Mouse (Mus musculus): Measurements from ENCODE around the gene Sugct. TPM values are rescaled to one million over a fixed set of nuclear protein-coding genes. Genes with fewer than 3 reads are reported as not detected.

Gene Sugct
- polyA plus RNA-seq, 1 experiment = not detected

GRCm38 (mm10) chr13:16921305-16921704 is 774.0 kb downstream of the Sugct start:
- Histone ChIP-seq H3K27me3 (ENCODE audit: control insufficient read depth) (no peaks in the 10 kb centered on the region), H3K4me3 (replicated peaks) (no peak overlapping the region), H3K4me1 (ENCODE audit: control insufficient read depth) (no peaks in the 10 kb centered on the region), H3K36me3 (ENCODE audit: control insufficient read depth) (no peaks in the 10 kb centered on the region), H3K9me3 (ENCODE audit: control insufficient read depth, low read length) (no peaks in the 10 kb centered on the region)
- TF ChIP-seq TAL1 (IDR thresholded peaks at IDR 0.05; ENCODE audit: low read length) (no peak), GATA1 (IDR thresholded peaks at IDR 0.05; ENCODE audit: low read length) (no peak)

DNA sequence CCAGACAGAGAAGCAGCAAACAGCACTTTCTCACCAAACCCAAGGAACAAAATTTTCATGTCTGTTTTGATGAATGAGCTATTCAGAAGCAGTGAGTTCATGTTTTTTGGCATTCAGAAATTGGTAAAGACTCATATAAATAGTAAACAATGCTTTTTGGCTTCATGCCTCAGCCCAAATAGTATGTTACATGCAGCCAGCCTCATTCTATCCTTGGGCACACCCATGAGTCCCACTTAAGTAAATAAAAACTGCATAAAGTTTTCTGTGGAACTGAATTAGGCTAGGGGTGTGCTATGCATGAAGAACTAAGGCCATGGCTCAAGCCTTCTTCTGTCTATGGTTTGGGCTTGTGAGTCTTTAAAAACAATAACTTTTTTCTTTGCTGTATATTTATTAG is 779.7 kb downstream of the Sugct start:
- Histone ChIP-seq H3K9me3 (ENCODE audit: control insufficient read depth, low read length) (no peaks in the 10 kb centered on the region), H3K36me3 (ENCODE audit: control insufficient read depth) (no peaks in the 10 kb centered on the region), H3K4me3 (replicated peaks) (no peak overlapping the region), H3K4me1 (ENCODE audit: control insufficient read depth) (no peaks in the 10 kb centered on the region), H3K27me3 (ENCODE audit: control insufficient read depth) (no peaks in the 10 kb centered on the region)
- TF ChIP-seq GATA1 (IDR thresholded peaks at IDR 0.05; ENCODE audit: low read length) (no peak), TAL1 (IDR thresholded peaks at IDR 0.05; ENCODE audit: low read length) (no peak)

GRCm38 (mm10) chr13:16912214-16912613 is 783.1 kb downstream of the Sugct start:
- Histone ChIP-seq H3K36me3 (ENCODE audit: control insufficient read depth) (no peaks in the 10 kb centered on the region), H3K27me3 (ENCODE audit: control insufficient read depth) (no peaks in the 10 kb centered on the region), H3K4me1 (ENCODE audit: control insufficient read depth) (no peaks in the 10 kb centered on the region), H3K9me3 (ENCODE audit: control insufficient read depth, low read length) (no peaks in the 10 kb centered on the region), H3K4me3 (replicated peaks) (no peak overlapping the region)
- TF ChIP-seq TAL1 (IDR thresholded peaks at IDR 0.05; ENCODE audit: low read length) = no peak
- TF ChIP-seq GATA1 (IDR thresholded peaks at IDR 0.05; ENCODE audit: low read length) = no peak

DNA sequence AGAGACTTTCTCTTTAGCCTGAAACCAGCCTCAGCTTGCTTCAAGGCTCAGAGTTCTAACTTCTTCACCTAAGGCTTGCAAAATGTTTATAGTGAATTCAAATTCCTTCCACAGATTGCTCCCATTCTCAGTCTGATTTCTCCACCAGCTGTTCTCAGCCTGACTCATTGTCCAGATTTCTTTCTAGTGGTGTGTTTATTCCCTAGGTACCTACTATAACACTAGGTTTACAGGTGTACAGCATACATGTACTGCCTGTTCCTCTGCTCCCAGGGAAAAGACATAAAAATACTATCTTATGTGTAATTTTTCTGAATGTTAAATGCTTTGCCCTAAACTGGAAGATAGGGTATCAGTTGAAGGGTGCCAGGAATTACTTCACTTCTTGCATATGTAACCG is 788.4 kb downstream of the Sugct start:
- Histone ChIP-seq H3K27me3 (ENCODE audit: control insufficient read depth) (no peaks in the 10 kb centered on the region), H3K4me1 (ENCODE audit: control insufficient read depth) (no peaks in the 10 kb centered on the region)
- TF ChIP-seq TAL1 (IDR thresholded peaks at IDR 0.05; ENCODE audit: low read length) (no peak), GATA1 (IDR thresholded peaks at IDR 0.05; ENCODE audit: low read length) (no peak)

DNA sequence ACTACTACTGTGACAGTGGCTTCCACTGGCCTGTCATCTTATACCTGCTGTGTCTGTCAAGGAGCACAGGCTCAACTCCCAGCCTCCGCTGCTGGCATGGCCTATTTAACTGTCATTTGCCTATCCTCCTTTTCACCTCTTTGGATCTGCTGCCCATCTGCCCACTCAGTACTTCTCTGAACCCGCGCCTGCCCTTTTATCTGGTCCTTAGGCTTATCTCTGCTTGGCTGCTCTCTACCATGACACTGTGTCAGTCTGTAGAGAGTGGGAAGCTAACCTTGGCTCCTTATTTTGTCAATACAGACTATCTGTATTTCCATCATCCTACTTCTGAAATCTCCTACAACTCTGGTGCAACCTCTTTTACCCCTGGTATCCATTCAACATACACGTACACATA is 793.9 kb downstream of the Sugct start:
- TF ChIP-seq TAL1 (IDR thresholded peaks at IDR 0.05; ENCODE audit: low read length) (no peak), GATA1 (IDR thresholded peaks at IDR 0.05; ENCODE audit: low read length) (no peak)
- Histone ChIP-seq H3K36me3 (ENCODE audit: control insufficient read depth) (no peaks in the 10 kb centered on the region), H3K4me1 (ENCODE audit: control insufficient read depth) (no peaks in the 10 kb centered on the region), H3K27me3 (ENCODE audit: control insufficient read depth) (no peaks in the 10 kb centered on the region), H3K4me3 (replicated peaks) (no peak overlapping the region), H3K9me3 (ENCODE audit: control insufficient read depth, low read length) (no peaks in the 10 kb centered on the region)

More for the DNA sequence above, 788.4 kb downstream of the Sugct start:
- H3K4me3 ChIP-seq (replicated peaks) = no peak overlapping the region
- no peaks in the 10 kb centered on the region for H3K9me3 ChIP-seq (ENCODE audit: control insufficient read depth, low read length)
- H3K36me3 ChIP-seq (ENCODE audit: control insufficient read depth) = no peaks in the 10 kb centered on the region

GRCm38 (mm10) chr13:16898084-16898792 is 797.1 kb downstream of the Sugct start:
- Histone ChIP-seq H3K9me3 (ENCODE audit: control insufficient read depth, low read length) (no peaks in the 10 kb centered on the region), H3K36me3 (ENCODE audit: control insufficient read depth) (no peaks in the 10 kb centered on the region), H3K4me3 (replicated peaks) (no peak overlapping the region), H3K4me1 (ENCODE audit: control insufficient read depth) (no peaks in the 10 kb centered on the region), H3K27me3 (ENCODE audit: control insufficient read depth) (no peaks in the 10 kb centered on the region)
- TF ChIP-seq GATA1 (IDR thresholded peaks at IDR 0.05; ENCODE audit: low read length) = no peak
- TF ChIP-seq TAL1 (IDR thresholded peaks at IDR 0.05; ENCODE audit: low read length) = no peak

DNA sequence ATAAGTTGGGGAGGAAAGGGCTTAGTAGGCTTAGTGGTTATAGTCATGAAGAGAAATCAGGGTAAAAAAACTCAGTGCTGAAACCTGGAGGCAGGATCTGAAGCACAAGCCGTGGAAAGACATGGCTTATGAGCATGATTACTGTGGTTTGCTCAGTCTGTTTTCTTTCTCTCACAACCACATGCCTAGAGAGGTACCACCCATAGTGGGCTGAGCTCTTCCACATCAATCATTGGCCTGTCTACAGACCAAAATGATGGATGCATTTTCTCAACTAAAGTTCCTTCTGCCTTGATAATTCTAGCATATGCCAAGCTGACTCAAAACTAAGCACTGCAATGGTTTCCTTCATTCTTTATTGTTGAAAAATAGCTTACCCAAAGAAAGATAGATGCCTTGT is 817.3 kb downstream of the Sugct start:
- Histone ChIP-seq H3K4me1 (ENCODE audit: control insufficient read depth) (no peaks in the 10 kb centered on the region), H3K36me3 (ENCODE audit: control insufficient read depth) (no peaks in the 10 kb centered on the region), H3K4me3 (replicated peaks) (no peak overlapping the region), H3K9me3 (ENCODE audit: control insufficient read depth, low read length) (no peaks in the 10 kb centered on the region), H3K27me3 (ENCODE audit: control insufficient read depth) (no peaks in the 10 kb centered on the region)
- TF ChIP-seq GATA1 (IDR thresholded peaks at IDR 0.05; ENCODE audit: low read length) = no peak

DNA sequence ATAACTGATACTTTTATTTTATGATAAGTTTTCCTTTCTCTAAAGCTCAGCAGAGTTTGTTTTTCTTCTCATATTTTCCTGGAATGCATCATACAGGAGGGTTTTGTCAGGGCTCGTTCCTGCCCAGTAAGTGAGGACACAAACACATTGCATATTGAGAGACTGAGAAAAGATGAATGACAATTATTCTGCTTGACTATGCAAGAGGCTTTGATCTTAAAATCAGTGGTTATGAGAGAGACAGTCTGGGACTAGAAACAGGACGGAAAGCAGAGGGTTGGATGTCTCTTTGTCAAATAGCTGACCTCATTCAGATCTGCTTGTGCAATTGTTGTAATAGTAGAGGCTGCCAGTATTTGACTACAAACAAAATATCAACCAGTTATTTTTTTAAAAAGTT is 835.4 kb downstream of the Sugct start:
- TF ChIP-seq TAL1 (IDR thresholded peaks at IDR 0.05; ENCODE audit: low read length) (no peak), GATA1 (IDR thresholded peaks at IDR 0.05; ENCODE audit: low read length) (no peak)
- H3K4me1 ChIP-seq (ENCODE audit: control insufficient read depth) = no peaks in the 10 kb centered on the region
- no peaks in the 10 kb centered on the region for H3K36me3 ChIP-seq (ENCODE audit: control insufficient read depth)
- H3K9me3 ChIP-seq (ENCODE audit: control insufficient read depth, low read length) = no peaks in the 10 kb centered on the region
- H3K27me3 ChIP-seq (ENCODE audit: control insufficient read depth) = no peaks in the 10 kb centered on the region
- no peak overlapping the region for H3K4me3 ChIP-seq (replicated peaks)

DNA sequence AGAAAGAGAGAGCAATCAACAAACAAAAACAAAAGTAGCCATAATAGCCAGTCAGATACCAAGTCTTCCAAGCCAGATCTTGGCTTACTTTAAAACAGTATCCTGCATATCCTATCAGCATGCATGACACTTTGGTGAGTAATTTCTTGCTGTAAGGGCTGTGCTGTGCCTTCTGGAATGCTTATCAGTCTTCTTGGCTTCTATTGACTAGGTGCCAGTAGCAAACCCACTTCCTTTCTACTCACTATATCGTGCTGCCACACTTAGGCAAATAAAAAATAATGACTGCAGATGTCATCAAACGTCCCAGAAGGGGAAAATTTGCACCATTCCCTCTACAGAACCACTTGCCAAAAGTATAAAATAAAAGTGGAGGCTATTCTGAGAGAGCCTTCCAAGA is 848.1 kb downstream of the Sugct start:
- no peaks in the 10 kb centered on the region for H3K27me3 ChIP-seq (ENCODE audit: control insufficient read depth)
- no peak overlapping the region for H3K4me3 ChIP-seq (replicated peaks)
- H3K36me3 ChIP-seq (ENCODE audit: control insufficient read depth) = no peaks in the 10 kb centered on the region
- H3K4me1 ChIP-seq (ENCODE audit: control insufficient read depth) = no peaks in the 10 kb centered on the region
- no peaks in the 10 kb centered on the region for H3K9me3 ChIP-seq (ENCODE audit: control insufficient read depth, low read length)
- TF ChIP-seq GATA1 (IDR thresholded peaks at IDR 0.05; ENCODE audit: low read length) (no peak), TAL1 (IDR thresholded peaks at IDR 0.05; ENCODE audit: low read length) (no peak)

DNA sequence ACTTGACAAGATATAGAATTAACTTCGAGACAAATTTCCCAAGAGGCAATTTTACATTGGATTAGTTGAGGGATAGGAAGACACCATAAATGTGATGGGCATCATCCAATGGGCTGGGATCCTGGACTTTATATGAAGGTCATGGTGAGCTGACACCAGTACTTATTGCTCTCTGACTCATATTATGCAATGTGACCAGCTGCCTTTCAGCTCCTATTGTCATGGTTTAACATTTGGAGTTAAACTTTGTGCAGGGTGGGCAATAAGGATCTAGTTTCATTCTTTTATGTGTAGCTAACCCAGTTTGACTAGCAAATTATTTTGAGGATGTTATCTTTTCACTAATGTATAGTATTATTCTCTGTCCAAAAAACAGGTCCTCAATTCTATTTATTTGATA is 854.4 kb downstream of the Sugct start:
- no peak for TF ChIP-seq GATA1 (IDR thresholded peaks at IDR 0.05; ENCODE audit: low read length)
- TF ChIP-seq TAL1 (IDR thresholded peaks at IDR 0.05; ENCODE audit: low read length) = no peak
- H3K4me1 ChIP-seq (ENCODE audit: control insufficient read depth) = no peaks in the 10 kb centered on the region

More for the DNA sequence above, 854.4 kb downstream of the Sugct start:
- Histone ChIP-seq H3K9me3 (ENCODE audit: control insufficient read depth, low read length) (no peaks in the 10 kb centered on the region), H3K4me3 (replicated peaks) (no peak overlapping the region), H3K36me3 (ENCODE audit: control insufficient read depth) (no peaks in the 10 kb centered on the region), H3K27me3 (ENCODE audit: control insufficient read depth) (no peaks in the 10 kb centered on the region)
